Mouse (Mus musculus) ovary, postnatal 10 days (tissue): ENCODE measurements at regions not wholly inside any gene's neighbourhood (a gene's known extent, or its start where the extent isn't known, plus 50 kb on each side); places are given as distances from the start of the nearest gene placed in this dataset.

Experiments
- DNase-seq: peaks from one replicate; pipeline ENCODE4 v3.0.0; 2022; ENCODE audit warnings: low spot score

DNA sequence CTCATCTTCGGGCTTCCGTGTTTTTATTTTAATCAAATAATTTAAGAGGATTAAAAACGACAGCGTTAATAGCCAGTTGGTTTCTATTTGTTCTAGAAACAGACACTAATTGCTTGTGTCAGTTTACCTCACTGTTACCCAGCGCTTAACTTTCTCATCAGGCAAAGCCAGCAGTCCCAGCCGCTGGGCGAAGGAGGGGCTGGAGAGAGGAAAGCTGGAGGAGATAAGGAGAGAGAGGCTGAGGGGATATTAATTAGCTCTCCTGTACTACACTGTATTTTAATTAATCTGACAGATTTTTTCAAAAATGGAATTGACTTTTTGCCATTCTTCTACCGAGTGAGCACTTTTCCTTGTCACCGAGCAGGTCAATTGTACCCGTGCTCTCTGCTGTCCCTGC, 559.5 kb upstream of the Mki67 start:
- DNase-seq = no peak

DNA sequence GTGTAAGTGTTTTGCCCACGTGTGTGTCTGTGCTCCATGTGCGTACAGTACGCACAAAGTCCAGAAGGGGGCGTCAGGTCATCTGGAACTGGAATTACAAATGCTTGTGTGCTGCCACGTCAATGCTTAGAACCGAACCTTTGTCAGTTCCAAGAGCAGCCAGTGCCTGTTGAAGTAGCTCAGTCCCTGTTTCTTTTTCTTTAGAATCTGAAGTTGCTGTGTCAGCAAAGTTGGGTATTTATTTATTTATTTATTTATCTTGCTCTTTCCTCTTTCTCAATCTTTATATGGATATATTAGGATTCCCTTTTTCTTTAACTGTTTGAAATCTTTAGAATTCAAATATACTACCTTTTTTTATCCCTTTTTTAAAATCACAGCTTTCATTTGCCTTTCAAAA, 567.6 kb upstream of the Mki67 start:
- DNase-seq = no peak

DNA sequence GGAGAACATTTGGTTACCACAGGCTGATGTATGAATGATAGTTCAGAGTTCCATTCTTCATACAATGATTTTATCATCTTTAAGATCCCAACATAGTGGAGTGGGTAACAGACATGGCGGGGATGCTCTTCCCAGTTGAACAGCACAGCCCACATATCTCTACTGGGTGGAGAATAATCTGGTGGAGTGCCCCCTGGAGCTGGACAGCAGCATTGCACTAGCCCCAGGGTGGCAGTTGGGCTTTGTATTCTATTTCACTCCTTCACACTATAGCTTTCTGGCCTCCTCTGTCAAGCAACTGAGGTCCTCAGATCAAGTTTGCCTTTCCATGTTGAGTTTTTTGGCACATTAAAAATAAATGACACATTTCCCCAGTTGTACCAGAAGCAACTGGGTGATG, 569.4 kb upstream of the Mki67 start:
- DNase-seq = no peak

DNA sequence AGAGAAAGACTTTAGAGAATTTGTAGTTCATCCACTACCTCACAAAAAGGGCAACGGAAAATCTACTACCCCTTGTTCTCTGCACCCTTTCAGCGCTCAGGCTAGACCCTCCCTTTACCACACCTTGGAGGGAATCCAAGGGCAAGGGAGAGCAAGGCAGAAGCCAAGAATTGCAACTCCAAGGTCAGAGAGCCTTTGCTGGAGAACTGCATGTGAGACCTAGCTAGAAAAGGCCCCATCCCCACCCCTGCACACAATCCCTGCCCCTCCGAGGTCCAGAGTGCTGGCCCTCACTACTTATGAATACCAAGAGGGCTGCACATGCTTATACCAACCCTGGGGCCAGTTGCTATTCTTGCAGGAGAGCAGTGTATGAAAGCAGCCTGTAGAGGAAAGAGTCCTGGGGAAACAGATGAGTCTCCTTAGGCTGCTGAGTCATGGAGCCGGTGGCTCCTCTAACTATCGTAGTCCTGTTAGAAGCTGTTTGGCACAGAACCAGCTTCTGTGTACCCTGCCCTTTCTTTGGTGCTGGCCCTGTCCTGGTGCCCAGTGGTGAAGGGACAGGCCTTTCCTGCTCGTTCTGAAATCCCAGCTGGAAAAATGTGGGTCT, 577.5 kb upstream of the Mki67 start:
- DNase-seq = no peak

DNA sequence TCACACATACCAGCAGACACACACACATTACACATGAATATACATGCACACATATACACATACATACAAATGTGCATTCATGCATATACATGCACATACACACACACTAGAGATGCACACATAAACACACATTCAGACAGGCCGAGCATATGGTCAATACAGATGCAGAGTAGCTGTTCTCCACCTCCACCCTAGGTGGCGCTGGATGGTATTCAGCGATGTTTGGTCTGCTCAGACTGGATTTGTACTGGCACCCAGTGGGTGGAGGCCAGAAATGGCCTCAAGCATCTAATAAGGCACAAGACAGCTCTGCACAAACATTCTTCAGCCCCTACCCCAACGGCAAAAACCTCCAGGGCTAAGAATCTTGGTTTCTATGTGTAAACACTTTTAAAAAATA, 578.3 kb upstream of the Mki67 start:
- no peak for DNase-seq

DNA sequence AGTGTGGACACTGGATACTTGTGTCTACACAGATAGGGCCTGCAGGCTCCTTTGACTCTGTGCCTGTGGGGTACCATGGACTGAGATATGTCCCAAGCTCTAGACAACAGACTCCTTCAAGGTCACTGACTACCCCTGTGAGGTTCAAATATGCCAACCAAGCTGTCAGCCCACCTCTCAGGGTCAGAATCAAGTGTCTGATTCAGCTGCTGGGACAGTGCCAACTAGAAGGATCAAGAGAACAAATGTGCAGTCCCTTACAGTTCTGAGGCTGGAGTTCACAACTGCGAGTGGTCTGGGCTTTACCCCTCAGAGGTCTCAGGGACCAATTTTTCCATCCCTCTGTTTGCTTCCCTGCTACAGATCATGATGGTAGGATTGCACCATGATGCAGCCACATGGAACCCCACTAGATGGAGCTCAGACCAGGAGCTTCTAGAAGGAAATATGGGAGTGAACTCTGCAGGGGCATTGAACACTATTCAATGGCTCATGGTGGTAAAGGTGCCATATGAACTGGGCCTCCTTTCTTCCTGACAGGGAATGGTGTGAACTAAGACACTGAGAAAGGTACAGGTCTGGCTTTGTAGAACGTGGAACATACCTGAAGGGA, 581.8 kb upstream of the Mki67 start:
- DNase-seq = no peak

DNA sequence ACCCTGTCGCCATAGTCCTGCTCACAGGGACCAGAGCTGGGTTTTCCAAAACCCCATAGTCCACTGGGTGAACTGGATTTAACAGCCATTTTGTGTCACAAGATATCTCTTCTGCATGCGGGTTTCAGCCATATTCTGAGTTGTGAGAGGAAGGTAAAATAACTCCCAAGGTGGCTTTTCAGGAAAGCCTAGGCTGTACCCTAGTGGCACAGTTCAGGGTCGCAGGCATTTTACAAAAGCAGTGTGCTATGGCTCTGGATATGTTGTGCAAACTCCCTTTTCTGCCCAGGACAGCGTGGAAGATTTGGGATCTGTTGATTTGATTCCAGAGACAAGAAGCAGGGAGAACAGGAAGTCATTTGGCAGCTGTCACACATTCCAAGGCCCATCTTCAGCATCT, 588.3 kb upstream of the Mgmt start:
- DNase-seq = no peak

DNA sequence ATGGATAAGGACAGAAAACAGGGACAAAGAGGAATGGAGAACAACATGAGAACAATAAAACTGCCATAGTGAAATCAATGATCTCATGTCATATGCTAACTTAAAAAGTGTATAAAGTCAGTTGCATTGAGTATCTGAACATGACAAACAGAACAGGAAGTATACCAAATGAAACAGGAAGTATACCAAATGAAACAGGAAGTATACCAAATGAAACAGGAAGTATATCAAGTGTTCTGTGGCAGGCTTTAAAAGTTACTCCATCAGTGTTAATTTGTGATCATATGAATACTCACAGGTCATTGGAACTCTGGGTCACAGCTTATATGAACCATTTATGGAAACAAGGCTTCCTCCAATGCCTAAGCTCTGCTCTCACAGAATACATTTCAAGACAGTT, 585.6 kb upstream of the Mgmt start:
- DNase-seq = no peak

DNA sequence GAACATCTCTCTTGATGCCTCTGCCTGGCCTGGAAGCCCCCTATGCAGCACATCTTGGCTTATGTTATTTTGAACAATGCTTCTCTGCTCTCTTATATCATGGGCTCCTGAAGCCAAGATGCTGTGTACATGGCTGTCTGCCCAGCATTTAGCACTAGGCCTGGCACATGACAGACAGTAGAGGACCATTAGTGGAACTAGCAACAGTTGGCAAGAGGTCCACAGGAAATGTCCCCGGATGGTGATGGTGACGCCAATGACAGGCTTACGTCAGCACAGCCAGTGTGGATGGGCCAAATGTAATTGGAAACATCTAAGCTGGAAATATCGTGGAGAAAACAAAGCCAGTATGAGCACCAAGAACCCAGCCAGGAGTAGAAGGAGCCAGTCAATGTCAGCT, 567.1 kb upstream of the Mgmt start:
- DNase-seq = no peak

DNA sequence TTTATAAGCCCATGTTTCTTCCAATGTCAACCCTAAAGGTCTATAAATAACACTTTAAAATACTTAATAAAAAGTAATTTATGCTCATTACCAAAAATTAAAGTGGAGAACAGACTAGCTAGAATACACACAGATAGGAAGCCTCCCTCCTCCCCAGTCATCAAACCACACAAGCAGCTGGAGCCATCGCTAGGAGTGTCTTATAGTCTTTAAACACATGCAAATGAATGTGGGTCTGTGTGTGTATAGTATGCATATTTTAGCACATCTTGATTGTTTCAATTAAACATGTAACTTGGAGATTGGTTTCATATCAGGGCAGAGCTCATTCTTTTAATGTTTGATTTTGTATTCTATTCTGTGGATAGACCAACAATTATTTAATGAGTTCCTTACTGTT, 564.0 kb upstream of the Mgmt start:
- DNase-seq = no peak

DNA sequence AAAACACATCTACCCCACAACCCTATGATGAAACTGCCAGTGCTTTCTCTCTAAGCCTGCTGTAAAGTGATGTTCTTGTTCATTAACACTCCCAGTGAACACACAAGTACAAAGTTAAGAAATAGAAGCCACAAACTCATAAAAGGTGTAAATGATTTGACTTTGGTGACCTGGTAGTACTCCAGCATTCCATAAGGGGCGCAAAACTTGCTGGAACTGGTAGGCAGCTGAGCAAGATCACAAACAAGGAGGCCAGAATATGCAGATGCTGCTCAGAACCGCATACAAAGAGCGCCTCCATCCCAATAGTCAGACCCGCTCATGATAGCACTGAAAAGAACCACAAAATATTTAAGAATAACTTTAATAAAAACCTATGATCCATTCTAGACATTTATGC, 561.6 kb upstream of the Mgmt start:
- no peak for DNase-seq

DNA sequence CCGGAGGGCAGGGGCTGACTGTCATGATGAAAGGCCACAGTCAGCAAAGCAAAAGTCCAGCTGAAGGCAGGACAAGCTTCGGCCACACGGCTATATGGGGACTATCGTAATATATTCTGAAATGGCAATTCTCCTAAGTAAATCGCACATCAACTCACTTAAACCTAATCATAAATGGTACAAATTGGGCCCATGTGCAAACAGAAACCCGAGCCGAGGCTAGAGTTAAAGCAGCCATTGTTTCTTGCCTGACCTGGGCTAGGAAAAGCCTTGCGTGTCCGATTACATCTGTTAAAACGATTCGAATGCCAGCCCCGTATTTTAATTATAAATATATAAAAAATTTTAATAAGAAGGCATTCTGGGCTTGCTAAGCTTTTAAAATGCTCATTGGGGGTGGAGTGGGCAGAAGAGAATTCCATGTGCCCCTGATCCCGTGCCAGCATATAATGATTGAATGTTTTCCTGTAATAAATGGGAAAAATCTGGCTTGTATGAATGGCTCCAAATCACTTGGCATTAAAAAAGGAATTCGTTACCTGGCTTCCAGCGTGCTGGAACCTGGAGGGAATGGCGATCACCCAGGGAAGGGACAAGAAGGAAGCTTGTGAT, 552.7 kb upstream of the Mgmt start:
- no peak for DNase-seq

DNA sequence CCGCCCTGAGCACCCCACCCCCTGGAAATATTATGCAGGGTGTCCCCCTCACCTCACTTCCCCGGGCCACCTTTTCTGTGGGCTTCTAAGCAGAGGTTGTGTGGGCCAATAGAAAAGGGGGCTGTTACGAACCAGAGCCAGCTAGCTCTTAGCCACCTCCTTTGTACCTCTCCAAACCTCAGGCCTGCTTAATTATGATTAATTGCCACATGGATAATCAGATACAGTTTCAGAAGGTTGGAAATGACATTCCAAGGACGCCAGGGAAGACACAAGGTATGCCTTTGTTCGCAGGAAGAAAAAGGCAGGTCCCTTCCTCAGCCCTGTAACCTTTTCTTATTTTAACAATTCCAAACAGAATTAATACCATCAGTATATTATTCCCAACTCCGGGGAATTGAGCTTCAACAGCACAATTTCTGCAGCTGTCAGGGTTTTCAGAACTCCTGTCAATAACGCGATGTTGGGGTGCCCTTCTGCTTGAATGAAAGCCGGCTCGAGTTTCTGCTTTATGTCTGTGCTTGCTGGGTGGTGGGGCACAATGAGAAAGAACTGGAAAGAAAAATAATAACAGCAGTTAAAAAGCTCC, 552.1 kb upstream of the Mgmt start:
- DNase-seq = no peak

DNA sequence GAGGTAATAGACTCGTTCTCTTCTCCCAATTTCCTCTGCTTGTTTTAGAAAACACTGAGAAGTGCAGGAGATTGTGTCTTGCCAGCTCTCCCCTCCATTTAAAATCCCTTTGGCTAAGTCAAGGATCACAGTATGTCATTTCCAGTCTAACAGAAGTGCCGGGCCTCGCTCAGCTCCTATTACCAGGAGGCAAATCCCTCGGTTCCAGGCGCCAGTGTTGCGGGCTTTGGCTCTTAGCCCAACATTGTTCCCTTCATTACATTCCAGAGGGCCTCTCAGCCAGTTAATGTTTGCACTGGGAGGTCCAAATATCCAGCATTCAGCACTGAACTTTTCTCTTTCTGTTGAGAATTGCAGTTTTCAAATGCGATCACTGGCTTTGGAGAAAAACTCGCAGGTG, 551.6 kb upstream of the Mgmt start:
- DNase-seq = peak; percentile 19

DNA sequence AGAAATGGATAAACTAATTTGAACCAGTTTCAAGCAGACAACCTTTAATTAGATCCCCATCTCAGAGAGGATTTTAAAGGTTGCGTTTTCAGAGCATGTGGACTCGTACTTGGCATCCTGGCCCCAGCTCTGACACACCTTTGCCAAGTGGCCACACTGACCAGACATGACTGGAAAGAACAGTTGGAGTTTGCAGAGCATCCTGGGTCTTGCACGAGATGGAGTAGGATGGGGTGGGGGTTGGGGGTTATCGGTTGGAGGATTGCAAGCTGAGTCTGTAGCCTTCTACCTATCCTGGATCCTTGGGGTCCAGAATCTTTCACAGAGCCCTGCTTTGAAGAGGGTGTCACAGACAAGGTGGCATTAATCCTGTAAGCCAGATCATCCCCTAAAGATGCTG, 550.9 kb upstream of the Mgmt start:
- no peak for DNase-seq

DNA sequence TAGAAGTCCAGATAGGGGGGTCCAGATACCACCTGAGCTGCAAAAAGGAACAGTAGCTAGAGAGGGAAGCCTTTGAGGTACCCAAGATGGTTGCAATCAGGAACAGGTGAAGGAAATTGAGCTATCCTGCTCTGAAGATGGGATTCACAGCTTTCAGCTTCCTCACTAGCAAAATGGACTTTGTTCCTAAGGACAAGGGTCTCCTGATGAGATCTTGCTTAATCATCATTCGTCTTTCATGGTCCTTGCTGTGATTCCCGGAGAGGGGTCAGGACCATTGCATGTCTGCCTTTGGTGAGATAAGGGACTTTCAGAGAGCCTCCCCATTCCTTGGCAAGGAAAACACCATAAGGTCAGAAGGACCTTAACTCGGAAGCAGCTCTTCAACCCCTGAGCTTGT, 549.4 kb upstream of the Mgmt start:
- DNase-seq = no peak

DNA sequence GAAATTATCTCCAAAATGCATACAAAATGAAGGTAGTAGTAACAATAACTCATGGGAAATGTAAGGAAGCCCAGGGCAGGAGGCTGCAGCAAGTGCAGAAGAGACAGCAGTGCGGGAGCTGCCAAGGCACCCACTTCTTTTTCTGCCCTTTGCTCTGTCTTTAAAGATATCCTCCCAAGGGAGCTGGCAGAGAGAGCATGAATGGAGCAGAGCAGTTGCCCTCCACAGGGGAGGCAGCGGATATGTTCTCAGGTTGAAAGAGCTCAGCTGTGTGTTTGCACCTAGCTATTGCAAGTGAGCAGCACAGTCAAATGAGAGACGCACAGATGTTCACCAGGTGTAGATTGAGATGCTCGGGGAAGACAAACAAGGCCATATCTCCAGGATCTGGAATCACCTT, 547.9 kb upstream of the Mgmt start:
- no peak for DNase-seq

DNA sequence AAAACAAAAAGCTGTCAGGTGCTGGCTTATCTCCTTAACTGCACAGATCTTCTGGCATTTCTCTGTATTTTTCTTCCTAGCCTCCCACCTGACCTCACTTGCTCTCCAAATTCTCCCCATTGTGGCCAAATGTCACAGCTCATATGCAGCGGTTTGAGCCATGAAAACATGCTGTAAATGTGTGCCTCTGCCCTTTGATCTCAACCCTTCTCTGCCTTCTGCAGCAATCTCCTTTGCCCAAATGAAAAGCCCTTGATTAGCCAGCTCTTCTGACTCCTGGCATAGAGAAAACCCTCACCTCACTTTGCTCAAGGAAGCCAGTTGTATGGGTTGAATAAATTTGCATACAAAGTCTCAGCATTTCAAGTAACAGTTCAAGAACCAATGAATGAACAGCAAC, 546.1 kb upstream of the Mgmt start:
- no peak for DNase-seq

DNA sequence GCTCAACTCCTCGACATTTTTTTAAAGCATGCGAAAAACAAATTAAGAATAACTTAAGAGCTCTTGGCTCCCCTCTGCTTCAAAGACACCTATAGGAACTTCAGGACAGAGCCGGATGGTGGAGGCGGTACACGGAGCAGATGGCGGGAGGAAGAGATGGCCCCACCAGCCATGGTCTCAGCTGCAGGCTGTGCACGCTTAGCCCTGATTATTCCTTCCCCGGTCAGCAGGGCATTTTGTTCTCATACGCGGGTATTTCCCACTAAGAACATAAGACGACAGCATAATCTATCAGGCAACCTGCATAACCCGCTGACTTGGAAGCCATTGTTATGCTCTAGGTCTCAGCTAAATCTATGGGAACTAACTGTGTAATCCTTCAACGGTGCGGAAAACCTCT, 544.8 kb upstream of the Mgmt start:
- no peak for DNase-seq

DNA sequence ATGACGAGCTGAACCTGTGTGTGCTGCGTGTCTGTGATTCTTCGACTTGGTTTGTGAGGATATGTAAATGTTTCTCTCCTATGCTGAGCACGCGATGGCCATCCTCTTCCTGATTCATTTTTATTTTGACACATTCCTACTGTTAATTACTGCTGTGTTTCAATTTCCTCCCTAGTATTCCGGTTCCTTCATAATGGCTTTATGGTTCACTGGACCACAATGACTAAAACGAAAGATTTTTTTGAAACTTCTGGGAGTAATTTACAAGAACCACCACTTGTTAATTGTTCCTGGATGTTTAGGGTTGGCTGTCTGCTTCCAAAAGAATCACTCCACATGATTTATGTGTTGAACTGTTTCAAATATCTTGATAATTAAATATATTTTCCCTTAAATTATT, 537.4 kb upstream of the Mgmt start:
- no peak for DNase-seq

DNA sequence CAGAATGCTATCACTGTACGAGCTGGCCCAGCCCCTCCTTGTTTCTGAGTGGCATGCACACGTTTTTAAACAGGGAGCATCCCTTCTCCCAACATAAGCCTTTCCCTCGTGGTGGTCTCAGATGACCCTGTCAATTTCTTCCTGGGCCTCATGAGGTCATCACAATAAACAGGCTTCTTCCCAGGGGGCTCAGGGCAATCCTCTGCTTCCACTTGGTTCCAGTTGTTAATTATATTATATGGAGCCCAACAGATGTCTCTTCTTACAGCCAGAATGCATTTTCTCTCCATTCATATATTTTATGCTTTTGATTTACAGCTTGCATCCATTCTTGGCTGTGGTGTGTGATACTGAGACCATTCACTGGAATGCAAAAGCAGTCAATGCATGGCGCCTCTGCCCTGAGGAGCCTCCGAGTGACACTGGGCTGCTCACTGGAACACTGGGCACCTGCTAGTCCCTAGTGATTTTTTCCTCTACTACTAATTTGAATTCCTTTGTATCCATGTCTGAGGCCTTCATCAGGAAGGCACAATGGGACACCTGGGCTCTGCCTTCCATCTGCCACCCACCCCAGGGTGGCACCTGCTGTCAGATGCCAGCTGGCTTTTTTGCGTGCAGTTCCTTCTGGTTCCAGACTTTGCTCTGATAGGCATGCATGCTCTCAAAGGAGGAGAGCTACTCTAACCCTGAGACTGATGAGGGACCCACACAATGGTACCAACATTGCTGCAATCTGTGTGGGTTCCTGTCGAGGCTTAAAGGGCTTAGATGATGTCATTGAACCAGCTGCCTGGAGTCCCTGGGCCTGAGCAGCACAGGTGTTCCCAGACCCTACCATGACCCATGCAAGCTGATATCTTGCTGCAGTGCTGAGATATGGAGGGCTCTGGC, 528.8 kb upstream of the Mgmt start:
- no peak for DNase-seq

DNA sequence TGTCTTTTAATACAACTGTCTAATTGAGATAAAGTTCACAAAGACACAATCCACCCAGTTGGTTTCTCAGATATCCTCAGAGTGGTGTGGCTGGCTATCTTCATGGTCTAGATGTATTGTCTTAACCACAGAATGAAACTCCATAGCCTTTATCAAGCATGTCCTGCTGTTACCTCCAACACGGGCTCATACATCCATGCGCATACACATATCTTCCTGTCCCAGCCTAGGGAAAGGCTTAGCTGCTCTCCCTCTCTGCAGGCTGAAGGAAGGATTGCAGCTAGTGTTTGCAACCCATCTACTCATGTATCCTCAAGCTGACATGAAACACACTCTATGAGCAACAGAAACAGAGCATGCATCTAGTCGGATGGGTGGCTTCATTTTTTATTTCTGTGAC, 517.2 kb upstream of the Mgmt start:
- DNase-seq = no peak

DNA sequence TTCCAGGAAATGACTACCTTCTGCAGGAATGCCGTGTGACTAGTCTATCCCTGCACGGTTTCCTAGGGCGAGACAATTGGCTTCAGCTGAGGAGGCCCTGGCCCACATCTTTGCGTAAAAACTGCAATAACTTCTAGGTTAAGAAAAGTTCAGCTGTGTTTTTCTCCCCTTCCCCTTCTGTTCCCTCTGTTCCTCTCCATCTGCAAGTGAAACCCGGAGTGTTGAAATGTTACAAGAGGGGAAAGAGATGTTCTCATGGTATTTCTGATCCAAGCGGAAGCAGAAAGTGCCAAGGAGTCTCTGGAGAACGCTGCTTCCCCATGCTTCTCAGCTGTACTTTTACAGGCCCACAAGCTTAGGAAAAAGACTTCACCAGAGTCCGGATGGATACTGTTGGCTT, 516.7 kb upstream of the Mgmt start:
- DNase-seq = no peak
